Comparison of ENCODE assay signal across 14 mouse cellular contexts in genomic region chr3:144606449-144606848, GRCm38 (mm10). TPM values are rescaled to one million over a fixed set of nuclear protein-coding genes. Genes with fewer than 3 reads are reported as not detected.
DNase-seq lines count a peak whose midpoint lies in the region; ATAC-seq and TF ChIP-seq lines count a peak whose summit lies in the region.
"Had no signal": no experiment of that assay in that cellular context is flagged by ENCODE, and none has a peak within 500 bp of the region (broad histone marks: within the 10 kb centered on the region; RNA-seq: fewer than 3 reads in every experiment).

No protein-coding gene starts in this region.

- TF ChIP-seq POLR2A in ES-Bruce4 (IDR thresholded peaks at IDR 0.05; ENCODE audit: insufficient read depth, low read length) = no peak

- H3K27ac ChIP-seq in left cerebral cortex, adult 2 months = no peak overlapping the region
- no peak overlapping the region for H3K27ac ChIP-seq in ES-Bruce4 (ENCODE audit: insufficient read depth, low read length)
- H3K27ac ChIP-seq in liver, embryonic 16.5 days (ENCODE audit: low read length) = no peak overlapping the region
- H3K27ac ChIP-seq: forebrain, embryonic 10.5 days; hindbrain, embryonic 12.5 days; limb, embryonic 10.5 days; macrophage had no signal

- TF ChIP-seq EP300 in ES-Bruce4 (IDR thresholded peaks at IDR 0.05; ENCODE audit: insufficient read depth, low read depth, low read length) = no peak

- WGBS in liver, embryonic 16.5 days (ENCODE audit: insufficient replicate concordance) = 52% methylated on average over 4 of the region's 4 CpGs

- no peak overlapping the region for H3K9ac ChIP-seq in ES-Bruce4 (ENCODE audit: low read depth, poor library complexity, severe bottlenecking)
- no peak overlapping the region for H3K9ac ChIP-seq in liver, embryonic 16.5 days (ENCODE audit: low read depth, low read length)
- H3K9ac ChIP-seq: hindbrain, embryonic 12.5 days had no signal

- H3K27me3 ChIP-seq in ES-Bruce4 (ENCODE audit: control insufficient read depth, insufficient read depth, low read length, poor library complexity, severe bottlenecking) = no peaks in the 10 kb centered on the region
- H3K27me3 ChIP-seq in liver, embryonic 16.5 days (ENCODE audit: control insufficient read depth, insufficient read depth, low read depth, low read length) = no peaks in the 10 kb centered on the region
- H3K27me3 ChIP-seq: hindbrain, embryonic 12.5 days had no signal

- intact Hi-C loops in left cerebral cortex, adult 2 months (cut with DNase I) = no loop called here
- intact Hi-C loops in left cerebral cortex, postnatal 36 days (cut with DNase I) = no loop called here

- H3K36me3 ChIP-seq in ES-Bruce4 (ENCODE audit: control insufficient read depth, insufficient read depth, low read length, poor library complexity, severe bottlenecking) = no peaks in the 10 kb centered on the region
- H3K36me3 ChIP-seq in liver, embryonic 16.5 days (ENCODE audit: control insufficient read depth, insufficient read depth) = no peaks in the 10 kb centered on the region
- H3K36me3 ChIP-seq: hindbrain, embryonic 12.5 days had no signal

- no peaks in the 10 kb centered on the region for H3K4me1 ChIP-seq in ES-Bruce4 (ENCODE audit: control insufficient read depth, insufficient read depth, low read length)
- H3K4me1 ChIP-seq in liver, embryonic 16.5 days (ENCODE audit: control insufficient read depth, low read depth, low read length) = peaks cover 17% of the 10 kb centered on the region

- no peak overlapping the region for H3K4me3 ChIP-seq in left cerebral cortex, adult 2 months
- H3K4me3 ChIP-seq in ES-Bruce4 (ENCODE audit: low read depth, low read length) = no peak overlapping the region
- no peak overlapping the region for H3K4me3 ChIP-seq in liver, embryonic 16.5 days (ENCODE audit: low read depth, low read length)
- H3K4me3 ChIP-seq: forebrain, embryonic 10.5 days; hindbrain, embryonic 12.5 days; limb, embryonic 10.5 days; myocyte had no signal

- 0 out of 2 replicates have a peak, but pooled peaks have one; percentile 22 for ATAC-seq in liver, embryonic 16.5 days (ENCODE audit: low read depth)

- H3K4me2 ChIP-seq in liver, embryonic 16.5 days (ENCODE audit: low read depth, low read length) = no peak overlapping the region
- H3K4me2 ChIP-seq: hindbrain, embryonic 12.5 days had no signal

- TF ChIP-seq CTCF in left cerebral cortex, adult 2 months (IDR thresholded peaks at IDR 0.05) = peak; percentile 14
- TF ChIP-seq CTCF in ES-Bruce4 (IDR thresholded peaks at IDR 0.05; ENCODE audit: low read depth, low read length) = peak; percentile 69

- H3K9me3 ChIP-seq in ES-Bruce4 (replicated peaks; ENCODE audit: control insufficient read depth, insufficient read depth, low read length, poor library complexity, severe bottlenecking) = peaks cover 5% of the 10 kb centered on the region; the same call in 1 of the 2 replicates
- no peaks in the 10 kb centered on the region for H3K9me3 ChIP-seq in liver, embryonic 16.5 days (replicated peaks; ENCODE audit: control insufficient read depth, low read length)
- H3K9me3 ChIP-seq: forebrain, embryonic 10.5 days; hindbrain, embryonic 12.5 days; limb, embryonic 10.5 days had no signal

- no peak for DNase-seq in left cerebral cortex, adult 2 months (ENCODE audit: extremely low spot score in 1 of 2, low spot score in 2 of 2)
- DNase-seq in left cerebral cortex, postnatal 36 days (ENCODE audit: low spot score in 2 of 2) = no peak
- DNase-seq in ZHBTc4 (ENCODE audit: low read depth, low spot score) = peak; percentile 57
- DNase-seq in heart, adult 11 months = no peak
- DNase-seq in layer of hippocampus, adult 8-10 months (ENCODE audit: low spot score in 2 of 2) = no peak
- no peak for DNase-seq in kidney, adult 8-10 months
- DNase-seq: gastrocnemius, postnatal 36 days had no signal

RNA-seq across cellular contexts. Expression of gene Selenof, which starts 36.3 kb away (rescaled TPM):
- total RNA-seq in left cerebral cortex, adult 2 months (2021) = 100 to 1,000 TPM; 204 to 206 TPM
- total RNA-seq in left cerebral cortex, postnatal 36 days (2021) = 100 to 1,000 TPM; 205 to 224 TPM
- 227 TPM in 2 replicates for polyA plus RNA-seq in ES-Bruce4 (2011; ENCODE audit: insufficient read depth, insufficient read length, low read depth, missing spikeins)
- 272 and 287 TPM in 2 replicates for polyA plus RNA-seq in liver, embryonic 16.5 days (2015; fragmentation: Nextera tagmentation; extraction: Ambion mirVana)
- 100 to 1,000 TPM; 226 to 234 (median 231) TPM for total RNA-seq in layer of hippocampus, adult 8-10 months (2022)

RNA-seq across cellular contexts. Expression of gene Hs2st1, which starts 36.5 kb away (rescaled TPM):
- total RNA-seq in left cerebral cortex, adult 2 months (2021) = 10 to 100 TPM; 47.2 to 50.7 TPM
- total RNA-seq in left cerebral cortex, postnatal 36 days (2021) = 10 to 100 TPM; 56.2 to 58.7 TPM
- polyA plus RNA-seq in ES-Bruce4 (2011; ENCODE audit: insufficient read depth, insufficient read length, low read depth, missing spikeins) = 38.6 and 39.0 TPM in 2 replicates
- polyA plus RNA-seq in liver, embryonic 16.5 days (2015; fragmentation: Nextera tagmentation; extraction: Ambion mirVana) = 1.4 and 1.6 TPM in 2 replicates
- total RNA-seq in layer of hippocampus, adult 8-10 months (2022) = 10 to 100 TPM; 35.0 to 45.5 (median 39.9) TPM
